Mouse (Mus musculus): ENCODE results near the gene Bach1.

Bach1 gene

DNA sequence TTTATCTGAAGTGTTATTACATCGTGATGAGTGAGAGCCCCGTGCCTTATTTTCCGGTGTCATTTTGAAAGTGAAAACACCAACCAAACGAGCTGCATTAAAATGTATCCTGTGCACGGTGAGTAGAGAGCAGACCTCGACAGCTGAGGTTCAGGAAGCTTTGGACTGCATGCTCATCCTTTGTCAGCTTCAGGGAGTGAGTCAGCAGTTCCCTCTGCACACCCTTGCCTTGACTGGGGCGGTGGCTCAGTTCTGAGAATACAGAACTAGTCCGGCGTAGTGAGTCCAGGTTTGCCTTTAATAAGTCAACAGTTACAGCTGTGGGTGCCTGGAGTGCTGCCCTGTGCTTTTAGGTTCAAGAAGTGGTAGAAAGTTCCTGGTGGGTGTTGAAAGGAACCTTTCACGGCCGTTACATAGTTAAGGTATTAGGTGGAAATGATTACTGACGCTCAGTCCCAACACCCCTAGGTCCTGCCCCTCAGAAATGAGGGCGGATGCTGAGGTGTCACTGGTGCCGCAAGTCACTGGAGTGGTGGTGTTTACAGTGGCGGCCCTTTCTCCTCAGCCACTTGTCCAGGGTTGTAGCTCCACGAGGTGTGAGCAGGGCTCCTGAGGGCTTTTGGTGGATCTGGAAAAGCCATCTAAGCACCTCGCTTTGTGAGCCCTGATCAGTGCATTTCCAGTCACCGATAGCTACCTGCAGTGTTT is 14.4 kb downstream of the Bach1 start:
- DNase-seq (ENCODE audit: low spot score): no peak

DNA sequence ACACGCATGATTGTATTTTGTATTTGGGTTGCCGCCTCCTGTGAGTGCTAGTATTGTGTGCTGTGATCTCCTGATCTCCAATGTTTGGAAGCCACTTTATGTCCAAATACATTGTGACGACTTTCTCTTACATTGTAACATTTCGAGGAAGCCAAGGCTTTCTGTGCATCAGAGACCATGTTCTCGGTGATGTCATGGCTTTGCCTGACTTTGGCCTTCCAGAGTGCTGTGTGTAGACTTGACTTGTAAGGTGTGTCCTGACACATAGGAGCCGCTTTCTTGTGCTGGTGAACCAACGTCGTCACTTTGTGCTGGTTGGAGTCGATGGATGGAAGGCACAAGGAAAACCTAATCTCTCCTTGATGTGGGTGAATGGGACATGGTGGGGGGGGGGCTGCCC is 15.8 kb downstream of the Bach1 start:
- no peak for DNase-seq (ENCODE audit: low spot score)

DNA sequence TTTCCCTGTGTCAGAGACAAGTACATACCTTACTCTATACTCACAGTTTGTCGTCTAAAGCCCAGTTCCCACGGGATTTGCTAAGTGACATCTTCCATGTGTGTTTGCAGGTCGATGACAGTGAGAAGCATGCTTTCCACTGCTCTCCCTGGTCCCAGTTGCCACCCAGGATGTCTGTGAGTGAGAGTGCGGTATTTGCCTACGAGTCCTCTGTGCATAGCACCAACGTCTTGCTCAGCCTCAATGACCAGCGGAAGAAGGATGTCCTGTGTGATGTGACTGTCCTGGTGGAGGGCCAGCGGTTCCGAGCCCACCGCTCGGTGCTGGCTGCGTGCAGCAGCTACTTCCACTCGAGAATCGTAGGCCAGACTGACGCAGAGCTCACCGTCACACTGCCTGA is 16.5 kb downstream of the Bach1 start:
- DNase-seq (ENCODE audit: low spot score): no peak

DNA sequence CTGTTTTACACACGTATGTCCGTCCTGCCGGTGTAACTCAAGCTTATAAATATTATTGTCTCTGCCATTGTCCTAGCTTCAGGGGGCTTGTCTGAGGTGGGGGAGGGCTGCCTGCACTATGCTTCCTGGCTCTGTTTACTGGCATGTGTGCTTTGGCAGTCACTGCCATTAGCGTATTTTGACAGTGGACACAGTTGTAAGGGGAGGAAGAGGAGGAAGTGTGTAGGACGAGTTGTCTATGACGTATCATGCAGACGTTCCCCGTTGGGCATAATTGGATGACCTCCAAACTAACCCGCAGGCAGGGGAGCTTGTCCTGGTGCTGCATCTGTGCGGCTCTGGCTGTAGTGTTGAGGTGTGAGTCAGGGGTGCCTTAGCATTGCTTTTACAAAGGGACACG is 17.5 kb downstream of the Bach1 start:
- no peak for DNase-seq (ENCODE audit: low spot score)

DNA sequence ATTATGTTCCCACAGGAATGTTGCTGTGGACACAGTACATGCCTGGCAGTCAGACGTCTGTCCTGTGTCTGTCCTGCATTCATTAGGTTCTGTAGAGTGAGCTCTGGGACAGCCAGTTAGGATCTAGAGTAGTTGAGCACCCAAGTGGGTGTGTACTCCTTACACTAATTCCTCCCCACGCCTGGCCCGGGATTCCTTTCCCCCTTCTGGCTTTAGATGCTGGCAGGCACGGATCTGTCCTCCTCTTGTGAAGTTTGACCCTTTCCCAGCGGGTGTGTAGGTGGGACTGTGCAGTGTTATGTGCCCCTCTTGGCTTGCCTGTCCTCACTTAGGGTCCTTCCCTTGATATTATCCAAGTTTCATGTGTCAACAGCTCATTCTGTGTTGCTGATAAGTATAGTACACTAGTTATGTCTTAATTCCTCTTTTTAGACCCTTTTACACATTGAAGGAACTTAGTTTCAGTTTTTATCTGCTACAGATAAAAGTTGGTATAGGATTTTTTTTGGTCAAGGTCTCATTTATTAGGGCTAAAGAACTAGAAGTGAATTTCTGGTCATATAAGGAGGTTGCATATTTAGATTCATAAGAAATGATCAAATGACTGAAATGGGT is 18.4 kb downstream of the Bach1 start:
- no peak for DNase-seq (ENCODE audit: low spot score)

DNA sequence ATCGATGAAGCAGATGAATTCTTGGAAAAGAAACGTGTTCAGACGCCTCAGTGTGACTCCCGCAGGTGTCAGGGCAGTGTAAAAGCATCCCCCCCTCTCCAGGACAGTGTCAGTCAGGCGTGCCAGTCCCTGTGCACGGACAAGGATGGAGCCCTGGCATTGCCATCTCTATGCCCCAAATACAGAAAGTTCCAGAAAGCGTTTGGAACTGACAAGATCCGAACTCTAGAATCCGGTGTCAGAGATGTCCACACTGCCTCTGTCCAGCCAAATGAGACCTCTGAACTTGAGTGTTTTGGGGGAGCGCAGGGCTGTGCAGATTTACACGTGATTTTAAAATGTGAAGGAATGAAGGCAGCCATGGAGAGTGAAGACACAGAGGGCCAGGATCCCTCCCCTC is 20.3 kb downstream of the Bach1 start:
- DNase-seq (ENCODE audit: low spot score): no peak

DNA sequence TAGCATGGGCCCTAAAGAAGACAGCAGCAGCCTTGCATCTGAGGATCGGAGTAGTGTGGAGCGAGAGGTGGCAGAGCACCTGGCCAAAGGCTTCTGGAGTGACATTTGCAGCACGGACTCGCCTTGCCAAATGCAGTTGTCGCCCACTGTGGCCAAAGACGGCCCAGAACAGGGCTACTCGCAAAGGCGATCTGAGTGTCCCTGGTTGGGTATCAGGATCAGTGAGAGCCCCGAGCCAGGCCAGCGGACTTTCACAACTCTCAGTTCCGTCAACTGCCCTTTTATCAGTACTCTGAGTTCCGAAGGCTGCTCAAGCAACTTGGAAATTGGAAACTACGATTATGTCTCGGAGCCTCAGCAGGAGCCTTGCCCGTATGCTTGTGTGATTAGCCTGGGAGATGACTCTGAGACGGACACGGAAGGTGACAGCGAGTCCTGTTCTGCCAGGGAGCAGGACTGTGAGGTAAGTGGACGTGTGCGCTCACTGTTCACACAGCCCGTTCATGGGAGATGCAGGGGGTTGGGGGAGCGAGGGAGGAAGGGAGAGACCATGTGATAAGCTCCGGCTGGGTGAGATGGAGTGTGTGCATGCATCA is 21.0 kb downstream of the Bach1 start:
- DNase-seq (ENCODE audit: low spot score): no peak

DNA sequence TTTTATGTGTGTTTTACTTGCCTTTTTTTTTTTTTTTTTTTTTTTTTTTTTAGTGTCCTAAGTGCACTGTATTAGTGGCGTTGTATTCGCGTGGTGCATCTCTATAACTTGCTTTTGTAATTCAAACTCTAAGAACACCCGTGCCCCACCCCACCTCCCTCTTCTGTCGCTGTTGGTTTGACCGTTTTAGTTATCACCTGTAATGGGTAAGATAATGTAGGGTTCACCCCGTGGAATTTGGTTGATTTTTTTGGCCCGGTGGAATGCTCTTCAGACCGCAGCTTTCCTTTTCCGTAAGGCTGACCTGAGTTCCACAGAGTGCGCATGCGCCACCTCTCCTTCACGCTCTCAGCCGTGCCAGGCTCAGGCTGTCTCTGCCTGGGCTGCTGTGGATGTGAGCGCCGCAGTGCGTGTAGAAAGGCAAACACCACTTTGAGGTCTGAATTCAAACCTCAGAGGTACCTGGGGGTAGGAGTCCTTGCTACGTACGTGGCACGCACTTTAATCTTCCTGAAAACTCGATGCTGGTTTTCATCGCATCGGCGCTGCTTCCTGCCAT is 22.2 kb downstream of the Bach1 start:
- DNase-seq (ENCODE audit: low spot score): no peak

DNA sequence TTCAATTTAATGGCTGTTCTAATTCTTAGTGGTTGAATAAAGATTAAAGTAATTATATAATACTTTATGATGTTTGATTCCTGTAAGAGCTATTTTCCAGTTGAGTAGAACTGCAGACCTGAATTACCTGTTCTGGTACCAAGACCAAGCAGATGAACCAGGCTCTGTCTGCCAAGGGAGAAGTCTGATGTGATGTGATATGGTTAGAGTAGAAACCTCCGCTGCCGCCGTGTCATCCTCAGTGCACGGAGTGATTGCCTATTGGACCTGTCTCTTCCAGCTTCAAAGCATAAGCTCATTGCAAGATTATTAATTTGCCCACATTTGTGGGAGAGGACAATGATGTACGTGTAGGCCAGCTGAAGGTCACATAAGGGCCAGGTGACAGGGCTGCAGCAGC is 24.1 kb downstream of the Bach1 start:
- DNase-seq (ENCODE audit: low spot score): no peak

DNA sequence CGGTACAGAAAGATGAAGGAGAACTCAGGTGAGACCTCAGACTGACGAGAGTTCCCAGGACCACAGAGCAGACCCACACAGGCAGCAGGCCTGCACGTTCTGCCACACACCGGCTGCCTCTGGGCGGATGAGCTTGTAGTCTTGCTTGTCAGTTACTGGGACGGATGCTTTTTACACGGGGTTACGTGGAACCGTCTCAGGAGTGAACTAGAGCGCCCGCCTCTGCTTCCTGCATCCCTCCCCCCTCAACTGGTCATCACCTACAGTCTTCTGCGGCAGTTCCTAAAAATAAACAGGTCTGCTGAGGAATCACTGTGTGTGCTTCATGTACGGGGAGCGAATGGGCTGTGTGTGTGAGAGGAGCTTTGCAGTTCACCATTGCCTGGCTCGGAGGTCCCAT is 24.7 kb downstream of the Bach1 start:
- no peak for DNase-seq (ENCODE audit: low spot score)

DNA sequence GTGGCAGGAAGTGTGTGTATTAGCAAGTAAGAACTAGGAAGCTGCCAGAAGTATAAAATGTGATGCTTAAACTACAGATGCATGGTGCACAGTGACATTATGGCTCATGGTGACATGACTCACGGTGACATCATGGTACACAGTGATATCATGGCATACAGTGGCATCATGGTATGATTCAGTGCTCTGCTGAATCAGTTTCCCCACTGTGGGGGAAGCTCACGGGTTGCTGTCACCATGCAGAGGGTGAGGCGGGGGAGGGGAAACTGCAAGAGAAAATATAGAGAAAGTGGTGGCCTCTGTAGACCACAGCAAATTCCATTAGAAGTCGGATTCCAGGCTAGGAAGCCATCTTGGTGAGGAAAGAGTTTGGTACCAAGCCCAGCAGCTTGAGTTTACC is 26.1 kb downstream of the Bach1 start:
- DNase-seq (ENCODE audit: low spot score): no peak

DNA sequence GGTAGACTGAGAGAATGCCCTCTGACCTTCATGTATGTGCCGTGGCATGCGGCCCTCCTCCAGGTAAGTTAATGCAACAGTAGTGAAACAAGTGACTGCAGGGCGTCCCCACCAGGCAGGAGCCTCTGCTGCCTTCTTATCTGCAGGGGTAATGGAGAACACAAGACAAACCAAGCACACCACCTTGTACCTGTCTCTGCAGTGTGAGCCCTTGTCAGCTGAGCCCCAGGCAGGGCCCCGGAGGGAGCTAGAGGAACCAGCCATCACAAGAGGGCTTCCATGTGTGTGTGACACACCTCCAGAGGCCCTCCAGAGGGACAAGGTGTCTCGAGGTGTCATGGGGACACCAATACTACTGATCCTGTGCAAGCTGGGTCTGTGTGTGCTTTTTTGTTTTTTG is 26.5 kb downstream of the Bach1 start:
- DNase-seq (ENCODE audit: low spot score): no peak

DNA sequence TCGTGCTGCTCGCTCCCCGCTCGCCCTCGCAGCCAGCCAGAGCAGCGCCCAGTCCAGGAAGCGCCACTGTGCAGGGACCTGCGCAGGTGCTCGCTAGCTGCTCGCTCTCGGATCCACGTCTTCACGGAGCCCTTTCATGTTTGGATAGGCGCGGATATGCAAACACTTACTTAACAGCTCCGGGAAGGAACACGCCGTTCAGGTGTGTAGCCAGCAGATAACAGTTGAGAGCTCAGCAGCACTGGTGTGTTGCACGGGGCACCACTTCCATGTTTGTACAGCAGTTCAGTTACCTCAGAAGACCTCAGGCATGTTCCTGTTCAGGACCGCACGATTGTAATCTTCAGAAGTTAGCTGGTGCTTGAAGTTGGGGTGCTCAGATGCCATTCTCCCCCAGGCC is 27.2 kb downstream of the Bach1 start:
- DNase-seq (ENCODE audit: low spot score): no peak

DNA sequence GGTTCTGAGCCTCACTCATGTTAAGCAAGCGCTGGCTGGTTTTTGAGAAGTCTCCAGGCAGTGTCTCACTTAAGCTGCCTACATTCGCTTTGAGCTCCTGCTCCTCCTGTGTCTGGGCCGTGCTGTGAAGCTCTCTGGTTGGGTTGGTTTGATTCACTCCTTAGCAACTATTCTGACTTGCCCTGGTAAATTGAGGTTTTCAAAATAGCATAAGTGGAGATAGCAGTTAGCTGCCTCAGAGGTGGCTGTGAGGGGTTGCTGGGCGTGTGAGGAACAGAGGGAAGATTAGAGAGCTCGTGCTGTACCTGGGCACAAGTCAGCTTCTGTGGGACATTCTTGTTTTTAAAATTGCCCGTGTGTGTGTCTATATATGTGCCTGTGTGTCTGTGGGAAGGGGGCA is 27.6 kb downstream of the Bach1 start:
- no peak for DNase-seq (ENCODE audit: low spot score)

DNA sequence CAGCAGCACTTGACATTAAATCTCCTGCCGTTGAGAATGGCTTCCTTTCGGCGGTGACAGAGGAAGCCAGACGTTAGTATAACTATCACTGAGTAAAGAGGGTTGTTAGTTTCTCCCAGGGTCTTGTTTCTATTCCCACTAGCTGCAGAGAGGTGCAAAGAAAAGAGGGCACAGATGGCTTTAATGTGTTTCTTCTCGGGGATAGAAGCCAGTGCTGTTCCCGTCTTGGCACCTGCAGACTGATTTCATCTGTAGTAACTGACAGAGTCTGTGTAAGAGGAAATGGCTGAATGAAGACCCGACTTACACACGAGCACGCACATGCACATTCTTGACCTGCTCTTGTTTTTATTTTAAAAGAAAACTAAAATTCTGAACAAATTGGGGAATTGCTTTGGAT is 28.5 kb downstream of the Bach1 start:
- DNase-seq (ENCODE audit: low spot score): no peak

DNA sequence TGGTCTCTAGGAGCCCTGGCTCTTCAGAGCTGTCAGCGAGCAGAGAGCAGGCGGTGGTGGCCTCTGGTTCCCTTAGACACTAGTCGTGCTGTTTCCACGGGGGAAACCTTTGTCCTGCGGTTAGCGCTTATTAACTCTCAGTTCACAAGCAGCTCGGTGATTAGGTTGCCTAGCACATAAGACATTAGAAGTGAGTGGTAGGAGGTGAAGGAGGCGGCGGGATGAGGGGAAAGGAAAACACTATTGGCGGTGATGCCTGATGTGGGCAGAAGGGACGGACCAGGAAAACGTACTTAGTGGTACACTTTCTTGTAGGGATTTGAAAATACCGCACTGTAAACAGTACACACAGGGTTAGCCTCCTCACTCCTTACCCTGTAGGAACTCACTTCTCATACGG is 29.2 kb downstream of the Bach1 start:
- no peak for DNase-seq (ENCODE audit: low spot score)

DNA sequence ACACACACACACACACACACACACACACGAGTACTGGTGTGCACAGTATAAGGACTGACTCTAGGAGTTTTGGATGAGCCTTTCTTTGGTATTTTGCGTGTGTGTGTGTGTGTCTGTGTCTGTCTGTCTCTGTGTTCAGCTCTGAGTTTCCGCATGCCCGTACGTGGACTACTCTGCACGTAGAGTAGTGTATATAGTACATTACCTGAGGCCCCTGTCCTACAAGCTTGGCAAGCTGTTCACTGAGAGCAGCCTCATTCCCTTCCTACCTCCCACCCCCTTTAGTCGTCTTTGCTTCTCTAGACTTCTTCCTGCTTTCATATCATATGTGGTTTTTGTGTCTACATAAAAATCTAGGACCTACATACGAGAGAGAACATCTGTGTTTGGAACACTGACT is 30.0 kb downstream of the Bach1 start:
- no peak for DNase-seq (ENCODE audit: low spot score)

DNA sequence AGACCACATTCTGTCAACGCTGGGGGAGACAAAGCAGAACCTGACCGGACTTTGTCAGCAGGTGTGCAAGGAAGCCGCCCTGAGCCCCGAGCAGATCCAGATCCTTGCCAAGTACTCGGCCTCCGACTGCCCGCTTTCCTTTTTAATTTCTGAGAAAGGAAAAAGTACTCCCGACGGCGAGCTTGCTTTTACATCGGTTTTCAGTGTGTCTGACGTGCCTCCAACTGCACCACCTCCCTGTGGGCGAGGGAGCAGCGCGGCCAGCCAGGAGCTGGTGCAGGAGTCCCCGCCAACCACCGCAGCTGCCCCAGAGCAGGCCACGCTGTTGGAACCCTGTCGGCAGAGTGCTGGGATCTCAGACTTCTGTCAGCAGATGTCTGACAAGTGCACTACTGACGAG is 30.7 kb downstream of the Bach1 start:
- DNase-seq (ENCODE audit: low spot score): no peak

DNA sequence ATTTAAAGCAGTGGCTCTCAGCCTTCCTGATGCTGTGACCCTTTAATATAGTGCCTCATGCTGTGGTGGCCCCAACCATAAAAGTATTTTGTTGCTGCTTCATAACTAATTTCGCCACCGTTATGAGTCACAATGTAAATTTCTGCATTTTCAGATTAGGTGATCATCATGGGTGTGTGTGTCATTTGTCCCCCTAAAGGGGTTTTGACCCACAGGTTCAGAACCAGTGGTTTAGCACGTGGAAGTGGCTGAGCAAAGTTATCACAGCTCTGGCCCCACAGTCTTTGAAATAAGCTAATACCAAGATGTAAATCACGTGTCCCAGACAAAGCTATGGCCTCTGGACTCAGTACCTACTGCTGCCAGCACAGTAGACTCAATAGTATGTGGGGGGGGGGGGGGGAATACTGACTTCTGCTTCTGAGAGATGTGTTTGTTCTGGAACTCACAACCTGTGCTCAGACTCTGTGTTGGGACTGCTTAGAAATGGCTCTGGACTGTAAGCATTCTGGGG is 36.2 kb downstream of the Bach1 start:
- no peak for DNase-seq (ENCODE audit: low spot score)

DNA sequence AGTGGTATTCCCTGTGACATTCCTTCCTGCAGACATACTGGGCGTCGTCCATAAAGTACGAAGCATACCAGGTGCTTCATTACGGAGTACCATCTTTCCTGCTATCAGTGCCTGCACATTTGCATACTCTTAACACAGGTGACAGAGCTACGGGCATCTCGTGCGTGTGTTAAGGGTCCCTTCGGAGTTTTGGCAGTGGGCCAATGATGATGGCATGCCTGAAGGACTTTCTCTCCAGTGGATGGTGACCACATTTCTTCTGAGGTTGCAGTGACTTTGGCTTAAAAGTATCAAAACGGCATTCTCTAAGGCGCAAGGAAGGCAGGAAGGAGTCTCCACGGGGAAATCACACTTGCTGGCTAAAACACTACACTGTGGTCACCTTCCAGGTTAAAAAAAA is 37.4 kb downstream of the Bach1 start:
- no peak for DNase-seq (ENCODE audit: low spot score)

DNA sequence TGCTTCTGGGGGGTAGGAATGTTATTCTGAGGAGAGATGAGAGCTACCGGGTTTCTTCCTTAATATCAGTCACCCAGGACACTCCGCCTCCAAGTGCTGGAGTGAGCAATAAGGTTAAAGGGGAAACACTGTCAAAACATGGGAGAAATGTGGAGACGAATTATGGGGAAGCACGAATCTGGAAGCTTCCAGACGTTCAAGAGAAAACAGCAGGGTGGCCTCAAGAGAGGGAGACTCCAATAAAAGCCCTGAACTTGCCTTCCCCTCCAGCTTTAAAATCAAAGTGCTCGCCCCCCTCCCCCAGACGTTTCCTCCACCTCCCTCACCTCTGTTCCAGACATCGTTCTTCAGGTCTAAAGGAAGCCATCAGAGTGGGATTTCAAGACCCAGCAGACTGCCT is 38.6 kb downstream of the Bach1 start:
- DNase-seq (ENCODE audit: low spot score): no peak

DNA sequence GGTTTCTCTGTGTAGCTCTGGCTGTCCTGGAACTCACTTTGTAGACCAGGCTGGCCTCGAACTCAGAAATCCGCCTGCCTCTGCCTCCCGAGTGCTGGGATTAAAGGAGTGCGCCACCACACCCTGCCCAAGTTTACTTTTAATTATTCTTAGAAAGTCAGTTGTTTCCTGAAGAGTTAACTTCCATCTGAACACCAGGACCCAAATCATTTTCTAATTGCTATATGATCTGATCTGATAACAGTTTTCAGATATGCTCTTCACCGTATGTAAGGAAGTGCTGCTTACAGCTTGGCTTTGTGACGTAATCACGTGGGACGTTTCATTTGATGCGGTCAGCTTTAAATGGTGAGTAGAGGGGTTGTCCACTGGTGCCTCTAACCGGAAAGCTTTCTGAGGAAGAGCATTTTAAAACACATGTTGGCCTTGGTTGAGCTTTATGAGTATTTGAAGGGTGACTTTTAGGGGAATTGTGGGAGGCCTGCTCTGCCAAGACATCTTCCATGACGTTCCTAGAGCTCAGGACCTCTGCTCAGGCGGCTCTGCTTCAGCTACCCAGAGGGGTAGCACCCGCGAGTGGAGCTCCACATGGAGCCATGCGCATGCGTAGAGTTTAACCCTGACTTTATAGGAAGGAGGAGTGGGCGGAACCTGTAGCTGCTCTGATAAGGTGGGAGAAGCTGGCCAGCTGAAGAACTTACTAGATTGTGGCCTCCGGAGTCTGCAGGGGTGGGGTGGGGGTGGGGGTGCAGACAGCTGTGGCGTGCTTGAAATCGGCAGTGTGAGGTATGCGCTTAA is 39.3 kb downstream of the Bach1 start:
- DNase-seq (ENCODE audit: low spot score): no peak
